Mouse (Mus musculus) forebrain, embryonic 15.5 days (tissue): ENCODE measurements around the gene Leap2. TPM values are rescaled to one million over a fixed set of nuclear protein-coding genes. Genes with fewer than 3 reads are reported as not detected.

Experiments used
- ATAC-seq: fragments of 200-750 bp; cut with Nextera tagmentation; replicated peaks from 2 replicates; pipeline ENCODE4 v1.8.0; 2017; ENCODE audit warnings: mild to moderate bottlenecking, moderate TSS enrichment, moderate library complexity
- H3K27ac ChIP-seq: fragments of 300-500 bp; sonication (generic); replicated peaks from 2 replicates; pipeline ENCODE4 v1.5.1; 2015; ENCODE audit warnings: mild to moderate bottlenecking, inconsistent platforms
- H3K27me3 ChIP-seq: fragments of 300-500 bp; sonication (generic); 2 replicates; pipeline ENCODE4 v1.6.1; 2015; ENCODE audit warnings: inconsistent platforms
- H3K36me3 ChIP-seq: fragments of 300-500 bp; sonication (generic); 2 replicates; pipeline ENCODE4 v1.6.1; 2015; ENCODE audit warnings: mild to moderate bottlenecking, inconsistent platforms
- H3K4me1 ChIP-seq: fragments of 300-500 bp; sonication (generic); 2 replicates; pipeline ENCODE4 v1.6.1; 2015; ENCODE audit warnings: inconsistent platforms
- H3K4me2 ChIP-seq: fragments of 300-500 bp; sonication (generic); replicated peaks from 2 replicates; pipeline ENCODE4 v1.6.1; 2015; ENCODE audit warnings: mild to moderate bottlenecking, inconsistent platforms
- H3K4me3 ChIP-seq: fragments of 300-500 bp; sonication (generic); 2 replicates; pipeline ENCODE4 v1.5.1; 2015; ENCODE audit warnings: mild to moderate bottlenecking, inconsistent platforms
- H3K9ac ChIP-seq: fragments of 300-500 bp; sonication (generic); replicated peaks from 2 replicates; pipeline ENCODE4 v1.6.1; 2015; ENCODE audit warnings: mild to moderate bottlenecking, inconsistent platforms
- H3K9me3 ChIP-seq: fragments of 300-500 bp; sonication (generic); 2 replicates; pipeline ENCODE4 v1.6.1; 2016; ENCODE audit warnings: inconsistent platforms
- WGBS: fragments of 180-500 bp; shearing (Covaris S2); methylation state at CpG from one replicate; pipeline ENCODE4 v1.1.7; 2015; ENCODE audit warnings: mixed read lengths; 5-methylcytosine and 5-hydroxymethylcytosine counted together
- polyA plus RNA-seq: library from polyadenylated mRNA; unstranded; fragments of >200 nt; fragmentation: Nextera tagmentation; extraction: Ambion mirVana; gene quantifications from 2 replicates; pipeline ENCODE4 v1.2.1, GENCODE M21; 2015

Leap2 gene
- polyA plus RNA-seq, 1 experiment from 2014 or later, result not detected

- H3K4me3 ChIP-seq, result peak within 1 kb of the TSS; percentile 43
- H3K4me1 ChIP-seq, result peaks cover 12% of the 10 kb centered on the region
- H3K4me2 ChIP-seq, result peak within 1 kb of the TSS; percentile 69
- H3K27ac ChIP-seq, result no peak within 1 kb of the TSS
- peak; percentile 43; the same call in 1 of the 2 replicates for ATAC-seq
- no peaks in the 10 kb centered on the region for H3K9me3 ChIP-seq
- H3K27me3 ChIP-seq, result peaks cover 32% of the 10 kb centered on the region
- no peaks in the 10 kb centered on the region for H3K36me3 ChIP-seq
- 4% methylated on average over 41 of the region's 42 CpGs for WGBS
- peak within 1 kb of the TSS; percentile 39 for H3K9ac ChIP-seq
Observed at GRCm38 (mm10) chr11:53456474-53457371, 33.8 kb upstream of the Leap2 start, which contains the start of the genes Gm10447 and Shroom1. TSS of gene Gm10447 (minus strand) at chr11:53457110. TSS of gene Shroom1 (plus strand) at chr11:53457205.

- H3K4me1 ChIP-seq, result peaks cover 12% of the 10 kb centered on the region
- no peak for ATAC-seq
- H3K9me3 ChIP-seq, result no peaks in the 10 kb centered on the region
- peaks cover 21% of the 10 kb centered on the region for H3K27me3 ChIP-seq
- H3K4me2 ChIP-seq, result no peak overlapping the region
- H3K9ac ChIP-seq, result no peak overlapping the region
- H3K27ac ChIP-seq, result no peak overlapping the region
- no peak overlapping the region for H3K4me3 ChIP-seq
- no peaks in the 10 kb centered on the region for H3K36me3 ChIP-seq
- 90% methylated on average over 5 of the region's 5 CpGs for WGBS
Observed at GRCm38 (mm10) chr11:53453031-53453430, 30.1 kb upstream of the Leap2 start.

DNA sequence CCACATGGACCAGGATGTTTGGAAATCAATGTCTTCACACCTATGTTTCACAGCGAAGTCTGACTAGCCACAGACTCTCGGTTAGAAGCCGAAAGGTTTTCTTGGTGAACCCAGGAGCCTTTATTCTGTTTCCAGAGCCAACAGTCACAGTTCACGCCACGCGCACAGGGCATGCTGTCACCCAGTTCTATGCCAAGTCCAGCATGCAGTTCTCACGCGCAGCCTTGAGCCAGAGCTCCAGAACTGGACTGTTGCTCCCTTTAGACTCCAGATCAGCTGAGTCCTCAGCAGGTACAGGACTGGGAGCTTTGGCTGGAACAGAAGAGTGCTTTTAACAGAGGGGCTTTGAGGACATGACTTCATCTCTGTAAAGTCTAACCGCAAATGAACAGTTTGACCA lies 29.4 kb upstream of the Leap2 start:
- Histone ChIP-seq H3K9me3 (no peaks in the 10 kb centered on the region), H3K4me1 (peaks cover 9% of the 10 kb centered on the region), H3K4me3 (no peak overlapping the region), H3K36me3 (no peaks in the 10 kb centered on the region), H3K9ac (no peak overlapping the region), H3K4me2 (no peak overlapping the region), H3K27me3 (peaks cover 15% of the 10 kb centered on the region; the same call in 1 of the 2 replicates), H3K27ac (no peak overlapping the region)
- ATAC-seq, result no peak
- WGBS, result 95% methylated on average over 9 of the region's 9 CpGs

- Histone ChIP-seq H3K4me3 (no peak overlapping the region), H3K27ac (no peak overlapping the region), H3K4me2 (no peak overlapping the region), H3K9ac (no peak overlapping the region), H3K36me3 (no peaks in the 10 kb centered on the region), H3K9me3 (no peaks in the 10 kb centered on the region), H3K4me1 (no peaks in the 10 kb centered on the region), H3K27me3 (peaks cover 9% of the 10 kb centered on the region; the same call in 1 of the 2 replicates)
- ATAC-seq, result no peak
- WGBS, result 85% methylated on average over 2 of the region's 2 CpGs
Observed at GRCm38 (mm10) chr11:53451361-53451760, 28.4 kb upstream of the Leap2 start.

DNA sequence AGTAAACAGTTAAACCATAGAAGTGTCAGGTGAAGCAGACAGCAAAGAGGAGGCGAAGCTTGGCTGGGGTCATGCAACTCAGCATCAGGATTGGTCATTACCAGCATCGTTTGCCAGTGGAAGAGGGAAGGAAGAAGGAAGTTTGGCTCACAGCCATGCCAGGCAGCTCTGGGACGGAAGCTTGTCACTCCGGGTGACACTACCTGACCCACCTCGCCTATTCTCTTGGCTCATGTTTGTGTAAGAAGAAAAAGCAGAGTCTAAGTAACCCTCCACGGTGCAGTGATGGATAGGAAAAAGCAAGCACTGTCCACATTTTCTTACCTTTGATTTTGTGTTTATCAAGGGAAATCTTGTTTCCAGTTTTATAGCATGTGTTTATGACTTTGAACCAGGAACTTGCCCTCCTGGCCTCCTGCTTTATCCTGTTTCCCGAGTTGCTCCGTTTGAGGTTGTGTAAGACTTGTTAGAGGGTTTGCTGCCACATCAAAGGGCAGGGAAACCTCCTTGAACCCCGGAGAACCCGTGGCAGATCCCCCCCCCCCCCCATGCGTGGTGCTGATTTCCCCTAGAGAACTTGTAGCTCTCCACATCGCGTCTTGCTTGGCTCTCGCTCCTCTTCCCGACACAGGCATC lies 27.2 kb upstream of the Leap2 start:
- Histone ChIP-seq H3K4me3 (no peak overlapping the region), H3K4me1 (no peaks in the 10 kb centered on the region), H3K36me3 (no peaks in the 10 kb centered on the region), H3K27me3 (peaks cover 3% of the 10 kb centered on the region; the same call in 1 of the 2 replicates), H3K9ac (no peak overlapping the region), H3K4me2 (no peak overlapping the region), H3K9me3 (no peaks in the 10 kb centered on the region), H3K27ac (no peak overlapping the region)
- WGBS, result 60% methylated on average over 15 of the region's 15 CpGs
- ATAC-seq, result no peak

- H3K9me3 ChIP-seq, result no peaks in the 10 kb centered on the region
- WGBS, result 76% methylated on average over 1 of the region's 1 CpGs
- H3K27ac ChIP-seq, result no peak overlapping the region
- H3K4me3 ChIP-seq, result no peak overlapping the region
- ATAC-seq, result no peak
- no peaks in the 10 kb centered on the region for H3K36me3 ChIP-seq
- no peaks in the 10 kb centered on the region for H3K4me1 ChIP-seq
- no peaks in the 10 kb centered on the region for H3K27me3 ChIP-seq
- no peak overlapping the region for H3K4me2 ChIP-seq
- no peak overlapping the region for H3K9ac ChIP-seq
Observed at GRCm38 (mm10) chr11:53448529-53448928, 25.6 kb upstream of the Leap2 start.

- Histone ChIP-seq H3K36me3 (no peaks in the 10 kb centered on the region), H3K27me3 (no peaks in the 10 kb centered on the region), H3K4me3 (no peak overlapping the region), H3K4me1 (no peaks in the 10 kb centered on the region), H3K27ac (no peak overlapping the region), H3K4me2 (no peak overlapping the region), H3K9me3 (no peaks in the 10 kb centered on the region), H3K9ac (no peak overlapping the region)
- no peak for ATAC-seq
- 88% methylated on average over 8 of the region's 8 CpGs for WGBS
Observed at GRCm38 (mm10) chr11:53447996-53448395, 25.0 kb upstream of the Leap2 start.

DNA sequence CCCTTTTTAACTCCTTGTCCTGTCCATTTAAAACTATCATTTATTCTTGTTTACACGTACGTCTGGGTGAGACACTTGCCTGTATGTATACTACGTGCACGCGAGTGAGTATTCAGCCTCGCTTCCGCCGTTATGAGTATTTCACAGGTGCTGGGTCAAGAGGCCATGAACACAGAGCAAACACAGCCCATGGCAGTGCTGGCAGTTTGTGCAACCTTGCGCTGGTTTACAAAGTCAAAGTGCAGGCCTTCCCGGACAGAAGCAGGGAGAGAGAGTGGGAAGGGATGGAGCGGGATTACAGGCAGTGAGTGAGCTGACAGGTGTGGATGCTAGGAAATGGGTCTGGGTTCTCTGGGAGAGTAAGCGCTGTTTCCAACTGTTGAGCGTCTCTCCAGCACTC lies 23.2 kb upstream of the Leap2 start:
- Histone ChIP-seq H3K9me3 (no peaks in the 10 kb centered on the region), H3K4me2 (no peak overlapping the region), H3K4me3 (no peak overlapping the region), H3K36me3 (no peaks in the 10 kb centered on the region), H3K27me3 (no peaks in the 10 kb centered on the region), H3K4me1 (no peaks in the 10 kb centered on the region), H3K9ac (no peak overlapping the region), H3K27ac (no peak overlapping the region)
- no peak for ATAC-seq
- WGBS, result 88% methylated on average over 13 of the region's 13 CpGs

DNA sequence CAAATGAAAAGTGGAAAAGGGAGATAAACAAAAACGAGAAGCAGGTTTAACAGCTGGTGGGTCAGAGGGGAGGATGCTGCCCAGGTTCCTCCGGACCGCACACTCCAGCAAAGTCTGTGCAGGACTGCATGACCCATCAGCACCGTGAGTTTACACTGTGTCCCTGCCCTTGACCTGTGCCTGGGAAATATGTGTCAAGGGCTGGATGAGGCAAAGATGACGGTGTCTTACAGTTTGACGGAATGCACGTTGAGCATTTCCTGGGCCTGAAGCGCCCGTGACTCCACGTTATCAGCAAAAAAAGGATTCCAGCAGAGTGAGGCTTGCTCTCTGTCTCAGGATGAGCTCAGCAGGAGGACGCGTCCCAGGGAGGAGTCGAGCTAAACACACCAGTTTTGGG lies 22.6 kb upstream of the Leap2 start:
- WGBS, result 66% methylated on average over 13 of the region's 13 CpGs
- Histone ChIP-seq H3K36me3 (no peaks in the 10 kb centered on the region), H3K9me3 (no peaks in the 10 kb centered on the region), H3K4me3 (no peak overlapping the region), H3K27me3 (no peaks in the 10 kb centered on the region), H3K9ac (no peak overlapping the region), H3K4me1 (no peaks in the 10 kb centered on the region), H3K27ac (no peak overlapping the region), H3K4me2 (no peak overlapping the region)
- ATAC-seq, result no peak

DNA sequence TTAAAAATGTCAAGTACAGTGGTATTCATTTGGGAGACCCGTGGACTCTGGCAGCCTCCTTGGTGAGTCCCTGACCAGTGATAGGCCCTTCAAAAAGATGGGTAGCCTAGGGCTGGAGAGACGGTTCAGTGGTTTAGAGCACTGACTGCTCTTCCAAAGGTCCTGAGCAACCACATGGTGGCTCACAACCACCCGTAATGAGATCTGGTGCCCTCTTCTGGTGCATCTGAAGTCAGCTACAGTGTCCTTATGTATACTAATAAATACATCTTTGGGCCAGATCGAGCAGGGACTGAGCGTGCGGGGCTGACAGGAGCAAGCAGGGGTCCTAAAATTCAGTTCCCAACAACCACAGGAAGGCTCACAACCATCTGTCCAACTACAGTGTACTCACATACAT lies 20.9 kb upstream of the Leap2 start:
- H3K27me3 ChIP-seq, result no peaks in the 10 kb centered on the region
- WGBS, result 48% methylated on average over 6 of the region's 6 CpGs
- H3K4me2 ChIP-seq, result no peak overlapping the region
- no peaks in the 10 kb centered on the region for H3K4me1 ChIP-seq
- no peak overlapping the region for H3K9ac ChIP-seq
- no peaks in the 10 kb centered on the region for H3K9me3 ChIP-seq
- no peaks in the 10 kb centered on the region for H3K36me3 ChIP-seq
- ATAC-seq, result no peak
- no peak overlapping the region for H3K4me3 ChIP-seq
- no peak overlapping the region for H3K27ac ChIP-seq

DNA sequence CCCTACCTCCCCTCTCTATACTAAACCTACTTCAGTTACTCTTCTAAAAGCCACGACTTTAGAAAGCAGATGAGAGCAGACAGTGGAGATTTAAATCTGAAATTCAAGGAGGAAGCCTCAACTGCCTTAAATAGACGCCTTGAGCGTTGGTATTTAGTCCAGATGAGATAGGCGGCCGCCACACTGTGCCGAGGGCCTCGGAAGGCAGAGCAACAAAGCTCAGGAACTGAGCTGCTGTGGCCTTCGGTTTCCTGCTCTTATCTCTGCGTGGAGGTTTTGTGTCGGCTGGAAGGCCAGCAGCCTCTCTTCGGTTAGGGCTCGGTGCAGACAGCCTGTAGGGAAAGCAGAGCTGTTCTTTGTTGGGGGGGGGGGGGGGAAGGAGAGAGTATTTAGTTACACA lies 19.0 kb upstream of the Leap2 start:
- Histone ChIP-seq H3K9ac (no peak overlapping the region), H3K4me2 (no peak overlapping the region), H3K27ac (no peak overlapping the region), H3K9me3 (no peaks in the 10 kb centered on the region), H3K36me3 (no peaks in the 10 kb centered on the region), H3K27me3 (no peaks in the 10 kb centered on the region), H3K4me1 (no peaks in the 10 kb centered on the region), H3K4me3 (no peak overlapping the region)
- ATAC-seq, result no peak
- 60% methylated on average over 12 of the region's 12 CpGs for WGBS

- Histone ChIP-seq H3K4me3 (no peak overlapping the region), H3K27ac (no peak overlapping the region), H3K9me3 (no peaks in the 10 kb centered on the region), H3K4me1 (peaks cover 4% of the 10 kb centered on the region), H3K27me3 (no peaks in the 10 kb centered on the region), H3K9ac (no peak overlapping the region), H3K36me3 (no peaks in the 10 kb centered on the region), H3K4me2 (no peak overlapping the region)
- ATAC-seq, result no peak
- WGBS, result 88% methylated on average over 6 of the region's 6 CpGs
Observed at GRCm38 (mm10) chr11:53436338-53436737, 13.4 kb upstream of the Leap2 start.
